Mouse (Mus musculus) mesoderm, embryonic 11.5 days (tissue): Measurements from ENCODE around the gene Dmwd.
"Not testable (repeated sequence)": the region's sequence is repeated elsewhere in the genome, so short reads cannot be mapped to it uniquely, and the experiment has no call there.

ENCODE experiments used
- DNase-seq: peaks from one replicate; pipeline ENCODE4 v3.0.0-alpha.2; 2012; ENCODE audit warnings: low read depth, low spot score

Gene Dmwd

DNA sequence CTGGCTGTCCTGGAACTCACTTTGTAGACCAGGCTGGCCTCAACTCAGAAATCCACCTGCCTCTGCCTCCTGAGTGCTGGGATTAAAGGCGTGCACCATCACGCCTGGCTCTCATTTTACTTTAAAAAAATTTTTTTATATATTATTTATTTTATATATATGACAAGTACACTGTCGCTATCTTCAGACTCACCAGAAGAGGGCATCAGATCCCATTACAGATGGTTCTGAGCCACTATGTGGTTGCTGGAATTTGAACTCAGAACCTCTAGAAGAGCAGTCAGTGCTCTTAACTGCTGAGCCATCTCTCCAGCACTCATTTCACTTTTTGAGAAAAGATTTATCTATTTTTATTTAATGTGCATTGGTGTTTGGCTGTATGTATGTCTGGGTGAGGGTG lies 5.0 kb upstream of the Dmwd start:
- not testable (repeated sequence) for DNase-seq

DNA sequence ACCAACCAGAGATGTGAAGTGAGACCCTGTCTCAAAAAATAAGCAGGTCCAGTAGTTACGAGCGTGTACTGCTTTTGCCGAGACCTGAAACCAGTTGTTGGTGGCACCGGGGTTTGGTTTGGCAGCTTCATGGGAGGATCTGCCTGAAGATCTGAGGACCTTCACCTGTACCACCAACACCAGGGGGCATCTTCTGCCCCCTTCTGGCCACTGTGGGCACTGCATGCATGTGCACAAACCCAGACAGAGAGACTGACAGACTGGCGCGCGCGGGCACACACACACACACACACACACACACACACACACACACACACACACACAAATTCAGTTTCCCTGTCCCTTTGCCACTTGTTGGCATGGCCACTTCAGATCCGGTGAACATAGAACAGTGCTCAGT lies 2.5 kb upstream of the Dmwd start:
- DNase-seq = no peak

DNA sequence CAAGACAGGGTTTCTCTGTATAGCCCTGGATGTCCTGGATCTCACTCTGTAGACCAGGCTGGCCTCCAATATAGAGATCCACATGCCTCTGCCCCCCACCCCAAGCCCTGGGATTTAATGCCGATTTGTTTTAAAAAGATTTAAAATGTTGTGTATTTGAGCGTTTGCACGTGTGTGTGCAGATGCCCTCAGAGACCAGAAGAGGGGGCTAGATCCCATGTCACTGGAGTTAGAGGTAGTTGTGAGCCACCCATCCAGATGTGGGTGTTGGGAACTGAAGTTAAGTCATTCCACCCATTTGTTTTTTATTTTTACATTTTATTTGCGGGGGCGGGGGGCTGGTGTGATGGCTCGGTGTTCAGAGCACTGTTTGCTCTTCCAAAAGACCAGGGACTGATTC lies 1.5 kb upstream of the Dmwd start:
- DNase-seq = no peak

DNA sequence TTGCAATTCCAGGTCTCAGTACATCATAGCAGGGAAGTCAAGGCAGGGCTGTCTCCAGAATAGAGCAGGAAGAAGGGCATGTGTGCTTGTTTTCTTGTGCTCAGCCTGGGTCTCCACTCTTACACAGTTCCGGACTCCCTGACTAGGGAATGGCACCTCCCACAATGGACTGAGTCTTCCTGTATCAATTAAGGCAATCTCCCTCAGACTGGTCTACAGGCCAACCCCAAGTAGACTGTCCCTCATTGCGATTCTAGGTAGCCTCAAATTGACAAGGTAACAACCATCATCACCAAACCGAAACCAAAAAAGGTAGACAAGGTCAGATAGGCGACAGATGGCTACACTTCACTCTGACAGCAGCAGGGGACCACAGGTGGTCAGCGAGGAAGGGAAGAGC lies 796 bp upstream of the Dmwd start:
- DNase-seq = no peak

DNA sequence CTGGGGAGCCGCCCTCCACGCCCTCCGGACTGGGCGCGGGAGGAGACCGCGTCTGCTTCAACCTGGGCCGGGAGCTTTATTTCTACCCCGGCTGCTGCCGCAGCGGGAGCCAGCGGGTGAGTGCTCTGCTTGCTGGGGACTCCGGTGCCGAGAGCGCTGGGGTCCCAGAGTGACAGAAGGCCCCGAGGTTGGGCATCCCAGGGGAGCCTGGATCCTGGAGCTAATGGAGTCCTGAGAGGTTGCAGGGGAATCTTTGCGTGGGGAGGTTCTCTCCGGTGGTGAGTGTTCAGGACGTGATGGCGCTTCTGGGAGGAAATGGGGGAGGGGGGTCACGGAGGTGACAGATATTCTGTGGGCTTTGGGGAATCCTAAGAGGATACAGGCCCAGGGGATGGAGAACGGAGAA lies 562 bp downstream of the Dmwd start:
- DNase-seq = no peak

DNA sequence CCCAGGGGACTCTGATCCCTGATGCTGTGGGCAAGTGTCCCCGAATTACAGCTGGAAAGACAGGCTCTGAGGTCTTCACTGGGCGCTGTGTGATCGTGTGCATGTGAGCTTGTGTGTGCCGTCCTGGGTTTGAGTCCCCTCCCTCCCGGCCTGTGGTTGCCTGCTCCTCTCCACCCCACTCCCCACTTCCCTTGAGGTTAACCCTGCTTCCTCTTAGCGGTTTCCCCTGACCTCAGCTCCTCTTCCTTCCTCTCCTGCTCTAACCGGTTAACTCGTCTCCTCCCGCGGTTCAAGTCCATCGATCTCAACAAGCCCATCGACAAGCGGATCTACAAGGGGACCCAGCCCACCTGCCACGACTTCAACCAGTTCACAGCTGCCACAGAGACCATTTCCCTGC lies 1.7 kb downstream of the Dmwd start:
- DNase-seq = no peak

DNA sequence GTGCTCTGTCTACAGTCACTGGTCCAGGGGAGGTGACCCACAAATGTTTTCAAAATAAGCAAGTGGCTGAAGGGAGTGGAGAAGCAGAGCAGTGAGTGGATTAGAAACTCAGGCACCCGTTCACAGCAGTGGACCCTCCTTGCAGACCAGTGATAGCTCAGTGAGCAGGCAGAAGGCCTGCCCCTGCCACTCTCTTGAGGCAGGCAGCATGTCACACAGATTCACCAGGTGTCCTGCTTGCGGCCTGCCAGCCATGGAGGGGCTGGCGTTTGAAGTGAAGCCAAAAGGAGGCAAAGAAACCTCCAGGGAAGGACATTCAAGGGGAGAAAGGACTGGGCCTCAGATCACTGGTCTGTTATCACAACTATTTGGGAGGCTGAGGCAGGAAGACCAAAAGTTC lies 2.7 kb downstream of the Dmwd start:
- no peak for DNase-seq

DNA sequence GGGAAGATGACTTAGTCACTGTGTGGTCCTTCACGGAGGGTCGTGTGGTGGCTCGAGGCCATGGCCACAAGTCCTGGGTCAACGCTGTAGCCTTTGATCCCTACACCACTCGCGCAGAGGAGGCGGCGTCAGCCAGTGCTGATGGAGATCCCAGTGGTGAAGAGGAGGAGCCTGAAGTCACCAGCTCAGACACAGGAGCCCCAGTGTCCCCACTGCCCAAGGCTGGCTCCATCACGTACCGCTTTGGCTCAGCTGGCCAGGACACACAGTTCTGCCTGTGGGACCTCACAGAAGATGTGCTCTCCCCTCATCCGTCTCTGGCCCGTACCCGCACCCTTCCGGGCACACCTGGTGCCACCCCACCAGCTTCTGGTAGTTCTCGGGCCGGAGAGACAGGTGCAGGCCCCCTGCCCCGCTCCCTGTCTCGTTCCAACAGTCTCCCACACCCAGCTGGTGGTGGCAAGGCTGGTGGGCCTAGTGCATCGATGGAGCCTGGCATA lies 4.5 kb downstream of the Dmwd start:
- DNase-seq = no peak

DNA sequence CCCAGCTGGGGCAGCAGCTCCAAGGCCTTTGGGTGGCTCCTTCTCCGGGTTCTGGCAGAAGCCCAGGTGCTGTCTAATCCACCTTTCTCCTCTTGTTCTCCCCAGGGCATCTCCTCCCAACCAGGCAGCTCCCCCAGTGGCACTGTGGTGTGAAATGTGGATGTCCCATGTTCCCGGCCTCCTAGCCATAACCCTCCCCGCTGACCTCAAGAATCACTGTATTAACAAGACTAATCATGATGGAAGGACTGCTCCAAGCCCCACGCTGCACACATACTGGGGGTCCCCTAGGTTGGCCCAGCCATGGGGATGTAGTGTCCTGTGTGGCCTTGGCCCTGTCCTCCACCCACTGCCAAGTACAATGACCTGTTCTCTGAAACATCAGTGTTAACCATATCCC lies 6.1 kb downstream of the Dmwd start:
- DNase-seq = no peak

DNA sequence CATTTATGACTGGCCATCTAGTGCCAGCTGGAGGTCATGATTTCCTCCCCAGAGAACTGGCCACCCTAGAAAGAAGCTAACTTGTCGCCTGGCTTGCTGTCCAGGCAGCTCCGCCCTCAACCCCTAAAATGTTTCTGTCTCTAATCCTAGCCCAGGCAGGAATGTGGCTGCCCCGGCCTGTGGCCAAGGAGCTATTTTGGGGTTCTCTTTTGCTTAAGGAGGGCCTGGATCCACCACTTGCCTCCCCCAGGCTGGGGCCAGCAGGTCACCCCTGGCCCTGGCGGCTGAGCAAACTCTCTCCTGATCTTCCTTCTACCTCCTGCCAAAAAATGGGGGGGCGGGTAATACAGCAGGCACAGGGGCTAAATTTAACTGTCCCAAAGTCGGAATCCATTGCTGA lies 7.1 kb downstream of the Dmwd start:
- DNase-seq = no peak

DNA sequence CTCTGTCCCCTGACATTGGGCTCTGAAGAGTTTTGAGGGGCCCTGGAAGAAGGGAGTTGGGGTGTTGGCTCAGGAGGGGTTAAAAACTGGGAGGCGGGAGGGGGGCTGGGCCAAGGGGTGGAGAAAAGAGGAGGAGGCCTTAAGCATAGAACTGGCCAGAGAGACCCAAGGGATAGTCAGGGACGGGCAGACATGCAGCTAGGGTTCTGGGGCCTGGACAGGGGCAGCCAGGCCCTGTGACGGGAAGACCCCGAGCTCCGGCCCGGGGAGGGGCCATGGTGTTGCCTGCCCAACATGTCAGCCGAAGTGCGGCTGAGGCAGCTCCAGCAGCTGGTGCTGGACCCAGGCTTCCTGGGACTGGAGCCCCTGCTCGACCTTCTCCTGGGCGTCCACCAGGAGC lies 7.7 kb downstream of the Dmwd start, which contains the start of gene Dmpk:
Dmpk (plus strand) TSS at position 149 of the 400 bp plus-strand sequence.
- DNase-seq = no peak

DNA sequence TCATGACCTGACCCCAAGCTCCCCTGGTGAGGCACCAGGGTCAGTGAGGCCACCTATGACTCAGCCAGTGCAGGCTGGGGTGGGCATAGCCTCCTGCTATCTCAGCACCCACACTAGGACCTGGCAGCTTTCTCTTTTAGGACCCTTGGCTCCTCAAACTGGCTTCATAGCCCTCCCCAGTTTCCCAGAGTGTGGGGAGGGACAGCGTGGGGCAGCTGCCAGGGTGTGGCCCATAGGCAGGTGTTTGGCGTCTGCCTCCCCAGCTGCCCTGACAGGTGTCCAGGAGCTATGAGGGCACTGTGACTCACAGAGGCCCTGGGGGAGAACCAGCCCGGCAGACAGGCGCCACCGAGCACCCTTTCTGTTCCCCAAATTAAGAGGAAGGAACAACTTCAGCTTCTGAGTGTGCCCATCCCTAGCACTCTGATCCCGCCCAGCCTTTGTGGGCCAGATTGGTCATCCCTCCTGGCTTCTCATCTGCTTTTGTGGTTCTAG lies 8.3 kb downstream of the Dmwd start:
- DNase-seq = no peak

DNA sequence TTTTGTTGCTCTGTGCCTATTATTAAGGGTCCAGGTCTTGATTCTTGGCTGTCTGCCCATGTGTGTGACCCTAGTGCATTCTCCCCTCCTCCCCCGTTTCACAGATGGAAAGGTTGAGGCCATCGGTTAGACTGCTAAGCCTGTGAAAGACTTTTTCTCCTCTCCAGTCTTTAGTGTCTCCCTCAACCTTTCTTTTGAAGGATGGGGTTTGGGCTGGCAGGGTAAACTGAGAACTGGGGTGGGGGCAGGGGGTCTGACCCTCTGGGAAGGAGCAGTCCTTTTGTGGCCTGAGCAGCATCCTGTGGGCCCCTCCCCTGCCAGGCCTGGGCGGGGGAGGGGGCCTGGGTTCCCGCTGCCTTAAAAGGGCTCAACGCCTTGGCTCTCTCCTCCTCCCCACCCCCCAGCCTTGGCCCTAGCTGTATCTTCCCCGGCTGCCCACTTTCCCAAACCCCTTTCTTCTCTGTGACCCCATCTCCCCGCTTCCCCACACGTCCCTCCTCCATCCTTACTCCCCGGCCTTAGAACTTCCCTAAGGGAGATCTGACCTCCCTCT lies 9.0 kb downstream of the Dmwd start:
- DNase-seq = no peak

DNA sequence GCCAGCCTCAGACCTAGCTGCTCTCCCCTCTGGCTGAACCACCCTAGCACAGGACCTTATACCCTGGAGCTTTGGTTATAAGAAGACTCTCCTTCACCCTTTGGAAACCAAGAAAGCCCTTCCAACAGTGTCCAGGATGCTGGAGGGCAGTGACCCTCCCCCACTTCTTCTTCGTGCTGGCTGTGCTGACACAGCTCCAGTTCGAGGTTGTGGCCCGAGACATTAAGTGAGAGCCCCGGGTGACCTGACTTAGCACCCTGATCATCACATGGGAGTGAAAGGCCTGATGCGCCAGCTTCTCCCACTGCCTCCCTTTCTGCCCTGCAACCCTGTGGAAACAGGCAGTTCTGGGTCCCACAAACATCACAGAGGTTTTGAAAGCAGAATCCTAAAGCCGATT lies 9.5 kb downstream of the Dmwd start:
- DNase-seq = no peak

DNA sequence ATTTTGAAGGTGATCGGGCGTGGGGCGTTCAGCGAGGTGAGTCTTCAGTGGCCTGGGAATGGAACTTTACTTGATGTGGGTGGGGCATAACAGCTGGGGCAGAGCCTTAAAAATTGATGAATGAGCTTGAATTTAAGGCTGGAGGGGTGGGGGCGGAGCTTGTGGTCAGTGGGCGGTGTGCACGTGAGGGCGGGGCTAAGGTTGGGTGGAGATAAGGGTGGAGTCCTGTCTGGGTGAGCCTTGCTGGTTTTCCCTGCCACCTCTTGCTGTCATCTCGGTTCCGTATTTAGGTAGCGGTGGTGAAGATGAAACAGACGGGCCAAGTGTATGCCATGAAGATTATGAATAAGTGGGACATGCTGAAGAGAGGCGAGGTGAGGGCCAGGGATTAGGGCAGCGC lies 10.0 kb downstream of the Dmwd start:
- peak; percentile 57 for DNase-seq

DNA sequence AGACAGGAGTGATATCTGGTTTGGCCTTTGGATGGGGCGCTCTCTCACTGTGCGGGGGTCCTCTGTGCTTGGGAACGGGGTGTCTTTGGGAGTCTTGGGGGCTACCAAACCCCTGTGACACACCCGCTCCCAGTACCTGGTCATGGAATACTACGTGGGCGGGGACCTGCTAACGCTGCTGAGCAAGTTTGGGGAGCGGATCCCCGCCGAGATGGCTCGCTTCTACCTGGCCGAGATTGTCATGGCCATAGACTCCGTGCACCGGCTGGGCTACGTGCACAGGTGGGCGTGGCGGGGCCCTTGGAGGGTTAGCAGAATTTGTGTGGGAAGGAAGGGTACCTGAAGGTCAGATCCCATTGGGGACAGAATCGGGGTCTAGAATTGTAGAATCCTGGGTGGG lies 10.7 kb downstream of the Dmwd start:
- no peak for DNase-seq

DNA sequence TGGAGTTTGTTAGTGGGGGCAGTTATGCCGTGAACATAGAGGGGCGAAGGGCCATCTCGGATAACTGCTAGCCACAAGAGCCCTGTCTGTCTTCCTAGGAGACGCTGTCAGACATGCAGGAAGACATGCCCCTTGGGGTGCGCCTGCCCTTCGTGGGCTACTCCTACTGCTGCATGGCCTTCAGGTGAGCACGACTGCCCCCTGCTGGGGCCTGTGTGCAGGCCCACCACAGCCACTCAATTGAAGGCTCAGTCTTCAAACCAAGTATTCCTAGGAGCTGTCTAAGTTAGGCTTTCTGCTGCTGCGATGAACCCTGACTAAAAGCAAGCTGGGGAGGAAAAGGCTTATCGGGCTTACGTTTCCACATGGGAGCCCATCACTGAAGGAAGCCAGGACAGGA lies 12.8 kb downstream of the Dmwd start:
- DNase-seq = peak; percentile 79

DNA sequence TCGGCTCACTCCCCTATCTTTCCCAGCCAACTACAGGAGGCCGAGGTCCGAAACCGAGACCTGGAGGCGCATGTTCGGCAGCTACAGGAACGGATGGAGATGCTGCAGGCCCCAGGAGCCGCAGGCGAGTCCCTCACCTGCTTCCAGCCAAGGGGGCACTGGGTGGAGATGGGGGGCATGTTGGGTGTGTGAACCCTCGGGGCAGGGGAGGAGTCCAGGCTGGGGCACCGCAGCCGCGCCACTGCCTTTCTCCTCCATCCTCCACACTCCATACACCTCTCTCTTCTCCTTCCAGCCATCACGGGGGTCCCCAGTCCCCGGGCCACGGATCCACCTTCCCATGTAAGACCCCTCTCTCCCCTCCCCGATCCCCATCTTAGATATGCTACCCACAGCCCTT lies 15.9 kb downstream of the Dmwd start:
- no peak for DNase-seq

DNA sequence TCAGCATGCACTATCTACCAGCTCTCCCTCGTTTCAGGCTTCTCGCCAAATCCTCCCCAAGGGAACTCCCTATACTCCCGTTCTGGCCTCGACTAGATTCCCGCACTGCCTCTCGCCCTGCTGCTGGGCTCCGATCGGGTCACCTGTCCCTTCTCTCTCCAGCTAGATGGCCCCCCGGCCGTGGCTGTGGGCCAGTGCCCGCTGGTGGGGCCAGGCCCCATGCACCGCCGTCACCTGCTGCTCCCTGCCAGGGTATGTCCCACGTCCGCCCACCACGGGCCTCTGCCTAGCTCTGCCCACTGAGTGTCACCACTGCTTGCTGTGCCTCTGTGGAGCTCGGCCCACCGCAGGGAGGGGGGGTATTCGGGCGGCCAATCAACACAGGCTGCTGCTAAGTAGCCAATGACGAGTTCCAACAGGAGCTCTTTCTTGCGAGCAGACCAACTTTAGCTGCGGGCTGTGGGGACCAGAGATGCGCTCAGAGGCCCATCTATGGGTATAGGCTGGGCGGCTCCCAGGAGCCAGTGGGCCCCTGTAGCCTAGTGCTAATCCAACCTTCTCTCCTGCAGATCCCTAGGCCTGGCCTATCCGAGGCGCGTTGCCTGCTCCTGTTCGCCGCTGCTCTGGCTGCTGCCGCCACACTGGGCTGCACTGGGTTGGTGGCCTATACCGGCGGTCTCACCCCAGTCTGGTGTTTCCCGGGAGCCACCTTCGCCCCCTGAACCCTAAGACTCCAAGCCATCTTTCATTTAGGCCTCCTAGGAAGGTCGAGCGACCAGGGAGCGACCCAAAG lies 16.6 kb downstream of the Dmwd start:
- peak; percentile 76 for DNase-seq

DNA sequence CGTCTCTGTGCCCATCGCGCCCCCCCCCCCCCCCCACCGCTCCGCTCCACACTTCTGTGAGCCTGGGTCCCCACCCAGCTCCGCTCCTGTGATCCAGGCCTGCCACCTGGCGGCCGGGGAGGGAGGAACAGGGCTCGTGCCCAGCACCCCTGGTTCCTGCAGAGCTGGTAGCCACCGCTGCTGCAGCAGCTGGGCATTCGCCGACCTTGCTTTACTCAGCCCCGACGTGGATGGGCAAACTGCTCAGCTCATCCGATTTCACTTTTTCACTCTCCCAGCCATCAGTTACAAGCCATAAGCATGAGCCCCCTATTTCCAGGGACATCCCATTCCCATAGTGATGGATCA lies 17.1 kb downstream of the Dmwd start:
- DNase-seq = peak; percentile 88

DNA sequence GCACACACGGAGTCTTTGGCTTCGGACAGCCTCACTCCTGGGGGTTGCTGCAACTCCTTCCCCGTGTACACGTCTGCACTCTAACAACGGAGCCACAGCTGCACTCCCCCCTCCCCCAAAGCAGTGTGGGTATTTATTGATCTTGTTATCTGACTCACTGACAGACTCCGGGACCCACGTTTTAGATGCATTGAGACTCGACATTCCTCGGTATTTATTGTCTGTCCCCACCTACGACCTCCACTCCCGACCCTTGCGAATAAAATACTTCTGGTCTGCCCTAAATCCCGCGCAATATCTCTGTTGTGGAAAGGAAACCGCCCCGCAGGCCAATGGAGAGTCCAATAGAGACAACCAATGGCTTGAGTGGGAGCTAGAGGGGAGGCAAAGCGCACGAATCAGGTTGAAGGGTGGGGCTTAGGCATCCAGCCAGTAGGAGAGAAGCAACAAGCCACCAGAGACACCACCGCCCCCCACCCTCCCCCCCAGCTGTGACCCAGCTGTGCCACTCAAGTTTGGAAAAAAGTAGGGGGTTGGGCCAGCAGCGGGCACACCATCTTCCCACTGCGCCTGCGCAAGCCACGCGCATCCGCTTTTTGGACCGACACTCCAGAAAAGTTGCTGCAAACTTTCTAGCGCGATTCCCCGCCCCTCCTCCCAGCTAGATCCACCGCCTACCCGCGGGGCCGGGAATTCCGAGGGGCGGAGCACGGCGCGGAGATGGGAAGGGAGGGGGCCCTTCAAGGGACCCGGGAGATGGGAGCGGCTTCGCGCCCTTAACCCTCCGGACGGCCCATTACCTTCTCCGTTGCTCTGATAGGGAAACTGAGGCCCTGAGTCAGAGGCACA lies 17.7 kb downstream of the Dmwd start:
- DNase-seq = peak; percentile 99

DNA sequence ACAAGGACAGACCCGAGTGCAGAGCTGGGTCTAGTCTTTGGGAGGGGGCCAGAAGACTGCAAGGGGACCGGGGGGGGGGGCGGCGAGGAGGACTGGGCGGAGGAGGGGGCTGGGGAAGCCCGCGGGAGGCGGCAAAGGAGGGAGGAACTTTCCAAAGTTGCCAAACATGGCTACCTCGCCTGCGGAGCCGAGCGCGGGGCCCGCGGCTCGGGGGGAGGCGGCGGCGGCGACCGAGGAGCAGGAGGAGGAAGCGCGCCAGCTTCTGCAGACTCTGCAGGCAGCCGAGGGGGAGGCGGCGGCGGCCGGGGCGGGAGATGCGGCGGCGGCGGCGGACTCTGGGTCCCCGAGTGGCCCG lies 18.4 kb downstream of the Dmwd start, which contains the start of gene Six5:
Six5 (plus strand) TSS at position 124 of the 355 bp plus-strand sequence.
- DNase-seq = no peak
